Mouse (Mus musculus) stomach, postnatal 0 days (tissue): ENCODE data around the gene Asb5.
A peak's percentile ranks its signal among the peaks of the same experiment; 100 is the strongest.

ENCODE experiments used
- CTCF ChIP-seq: IDR thresholded peaks from 2 replicates; pipeline ENCODE4 v1.5.1; 2016; ENCODE audit warnings: antibody characterized with exemption, low read depth, mild to moderate bottlenecking, moderate library complexity
- EP300 ChIP-seq: optimal IDR thresholded peaks from 2 replicates; pipeline ENCODE3; 2016; ENCODE audit warnings: antibody characterized with exemption

GRCm38 (mm10) chr8:54509221-54509721 lies 20.1 kb upstream of the Asb5 start:
- TF ChIP-seq CTCF (peak; percentile 29; the same call in 1 of the 2 replicates), EP300 (no peak)
